Mouse (Mus musculus) C2C12 (cell line): ENCODE measurements around the gene Tmem82.

Experiments
- CEBPB ChIP-seq: IDR thresholded peaks from one replicate; pipeline ENCODE4 v1.6.1; 2011; ENCODE audit warnings: low read depth, mild to moderate bottlenecking, control low read depth, moderate library complexity
- CTCF ChIP-seq: IDR thresholded peaks from one replicate; pipeline ENCODE4 v1.5.1; 2011; ENCODE audit not compliant: control insufficient read depth, insufficient read depth, insufficient read length
- MAX ChIP-seq: IDR thresholded peaks from one replicate; pipeline ENCODE4 v1.6.1; 2011; ENCODE audit warnings: mild to moderate bottlenecking, control low read depth
- MYOG ChIP-seq: IDR thresholded peaks from one replicate; pipeline ENCODE4 v1.6.1; 2011; ENCODE audit not compliant: control insufficient read depth, insufficient read length; ENCODE audit errors: extremely low read depth
- USF1 ChIP-seq: IDR thresholded peaks from one replicate; pipeline ENCODE4 v1.6.1; 2011; ENCODE audit warnings: low read depth, mild to moderate bottlenecking, control low read depth, moderate library complexity

DNA sequence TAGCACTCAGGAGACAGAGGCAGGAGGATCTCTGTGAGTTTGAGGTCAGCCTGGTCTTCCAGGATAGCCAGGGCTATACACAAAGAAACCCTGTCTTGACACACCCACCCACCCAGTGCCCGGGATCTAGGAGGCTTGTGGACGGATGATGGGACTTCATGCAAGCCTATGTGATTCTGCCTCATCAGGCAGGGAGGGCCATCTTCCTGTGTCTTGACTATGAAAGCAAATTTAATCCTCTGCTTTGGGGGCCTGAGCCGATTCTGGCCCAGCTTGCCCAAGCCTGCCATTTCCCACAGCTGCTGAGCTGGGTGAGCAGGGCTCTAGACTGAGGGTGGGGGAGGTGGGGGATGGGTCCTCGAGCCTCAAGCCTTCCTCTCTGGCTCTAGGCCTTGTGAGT, 14.5 kb downstream of the Tmem82 start:
- TF ChIP-seq CTCF = no peak
- TF ChIP-seq MYOG = no peak
- TF ChIP-seq CEBPB = no peak
- TF ChIP-seq MAX = no peak
- no peak for TF ChIP-seq USF1
